Mouse (Mus musculus): ENCODE data around the gene Lypd6b. TPM values are rescaled to one million over a fixed set of nuclear protein-coding genes. Genes with fewer than 3 reads are reported as not detected.

Gene Lypd6b
- polyA plus RNA-seq, 1 experiment from 2014 or later, result 0.87 TPM

DNA sequence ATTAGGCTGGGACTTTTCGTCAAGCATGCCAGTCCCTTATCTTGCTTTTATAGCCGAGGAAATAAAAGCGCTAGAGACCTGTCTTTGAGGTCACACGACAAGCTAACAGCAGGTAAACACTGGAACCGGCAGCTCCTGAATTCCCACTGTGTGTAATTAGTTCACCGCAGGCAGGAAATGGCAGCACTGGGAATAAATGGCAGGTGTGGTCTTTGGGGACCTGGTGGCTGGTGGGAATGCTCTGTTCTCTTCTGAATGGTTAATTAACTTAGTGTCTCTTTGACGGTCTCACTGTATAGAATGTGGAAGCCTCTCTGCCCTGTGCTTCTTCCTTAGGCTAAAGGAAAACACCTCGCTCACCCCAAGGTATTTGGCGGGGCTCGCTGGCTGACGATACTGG, 23.9 kb downstream of the Lypd6b start:
- Histone ChIP-seq H3K4me3 (ENCODE audit: low read depth, low read length) (no peak overlapping the region), H3K27me3 (ENCODE audit: control insufficient read depth, insufficient read depth, low read length) (no peaks in the 10 kb centered on the region), H3K9me3 (ENCODE audit: control insufficient read depth, low read length) (no peaks in the 10 kb centered on the region), H3K36me3 (ENCODE audit: control insufficient read depth, insufficient read depth, low read length) (no peaks in the 10 kb centered on the region), H3K4me2 (no peak overlapping the region), H3K27ac (ENCODE audit: low read depth, low read length) (no peak overlapping the region), H3K9ac (ENCODE audit: low read length) (no peak overlapping the region), H3K4me1 (ENCODE audit: control insufficient read depth, insufficient read depth, low read length) (no peaks in the 10 kb centered on the region)
- no peak for ATAC-seq (ENCODE audit: low FRiP score)
- peak; percentile 69 for DNase-seq (ENCODE audit: low spot score, missing footprints)
- WGBS, result 33% methylated on average over 11 of the region's 11 CpGs

DNA sequence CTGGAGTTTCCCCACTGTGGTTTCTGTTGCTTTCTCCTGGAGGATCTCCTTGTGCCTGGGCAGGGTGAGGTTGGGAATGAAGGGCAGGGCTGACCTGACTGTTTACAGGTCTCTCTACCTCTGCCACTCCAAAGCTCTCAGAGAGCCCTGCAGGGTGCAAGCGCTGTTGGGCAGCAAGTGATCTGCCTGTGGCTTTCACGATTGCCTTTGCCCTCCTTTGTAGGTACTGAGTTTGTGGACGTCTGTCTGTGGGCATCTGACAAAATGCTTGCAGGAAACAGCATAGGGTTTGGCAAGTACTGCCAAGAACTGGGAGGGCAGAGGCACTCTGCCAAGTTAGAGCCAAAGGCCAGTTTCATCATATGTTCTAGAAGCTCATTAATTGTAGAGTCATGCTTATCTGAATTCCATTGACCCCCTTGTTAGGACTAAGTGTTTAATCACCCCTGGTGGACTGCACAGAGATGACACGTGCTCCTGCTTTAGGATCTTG, 24.4 kb downstream of the Lypd6b start:
- Histone ChIP-seq H3K4me2 (no peak overlapping the region), H3K27ac (ENCODE audit: low read depth, low read length) (no peak overlapping the region), H3K9ac (ENCODE audit: low read length) (no peak overlapping the region), H3K4me1 (ENCODE audit: control insufficient read depth, insufficient read depth, low read length) (no peaks in the 10 kb centered on the region), H3K36me3 (ENCODE audit: control insufficient read depth, insufficient read depth, low read length) (no peaks in the 10 kb centered on the region), H3K27me3 (ENCODE audit: control insufficient read depth, insufficient read depth, low read length) (no peaks in the 10 kb centered on the region), H3K4me3 (ENCODE audit: low read depth, low read length) (no peak overlapping the region), H3K9me3 (ENCODE audit: control insufficient read depth, low read length) (no peaks in the 10 kb centered on the region)
- WGBS, result 34% methylated on average over 4 of the region's 4 CpGs
- peak; percentile 75 for DNase-seq (ENCODE audit: low spot score, missing footprints)
- no peak for ATAC-seq (ENCODE audit: low FRiP score)

DNA sequence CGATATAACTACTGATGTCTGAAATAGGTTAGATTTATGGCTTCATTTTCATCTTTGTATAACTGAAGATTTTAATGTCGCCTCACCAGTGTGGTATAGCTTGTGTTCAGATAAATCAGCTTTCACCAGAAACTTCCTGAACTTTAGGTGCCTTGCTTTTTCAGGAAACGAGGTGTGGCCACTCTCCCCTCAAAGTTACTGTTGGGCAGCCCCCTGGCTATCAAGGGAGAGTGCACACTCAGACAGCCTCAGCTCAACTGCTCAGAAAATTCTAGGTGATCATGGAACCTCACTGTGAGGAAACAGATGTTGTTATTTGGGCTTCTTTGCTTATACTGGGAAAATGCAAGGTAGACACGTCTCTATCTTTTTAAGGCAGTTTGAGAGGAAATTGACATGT, 25.7 kb downstream of the Lypd6b start:
- 72% methylated on average over 4 of the region's 4 CpGs for WGBS
- H3K4me3 ChIP-seq (ENCODE audit: low read depth, low read length), result no peak overlapping the region
- H3K36me3 ChIP-seq (ENCODE audit: control insufficient read depth, insufficient read depth, low read length), result no peaks in the 10 kb centered on the region

DNA sequence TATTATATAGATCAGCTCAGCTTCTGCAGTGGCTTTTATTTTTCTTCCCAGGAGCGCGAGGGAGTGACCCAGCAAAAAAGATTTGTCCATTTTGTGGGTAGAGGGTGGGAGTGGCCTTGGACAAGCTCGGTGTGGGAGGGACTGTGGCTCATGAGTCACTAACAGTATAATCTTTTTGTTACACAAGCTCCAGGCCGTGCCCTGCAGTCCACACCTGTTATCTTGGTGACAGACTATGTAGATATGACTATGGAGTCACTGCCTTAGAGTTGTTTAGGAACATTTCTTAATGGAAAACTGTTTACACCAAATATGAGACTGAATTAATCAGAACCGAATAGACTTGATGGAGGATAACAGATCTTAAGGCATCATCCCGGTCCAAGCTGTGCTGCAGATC, 26.5 kb downstream of the Lypd6b start:
- no peak overlapping the region for H3K4me2 ChIP-seq
- ATAC-seq (ENCODE audit: low FRiP score), result no peak
- H3K9me3 ChIP-seq (ENCODE audit: control insufficient read depth, low read length), result no peaks in the 10 kb centered on the region
- WGBS, result 80% methylated on average over 6 of the region's 6 CpGs
- no peak overlapping the region for H3K9ac ChIP-seq (ENCODE audit: low read length)
- H3K4me1 ChIP-seq (ENCODE audit: control insufficient read depth, insufficient read depth, low read length), result no peaks in the 10 kb centered on the region
- no peaks in the 10 kb centered on the region for H3K36me3 ChIP-seq (ENCODE audit: control insufficient read depth, insufficient read depth, low read length)
- DNase-seq (ENCODE audit: low spot score, missing footprints), result peak; percentile 68
- no peak overlapping the region for H3K4me3 ChIP-seq (ENCODE audit: low read depth, low read length)
- no peaks in the 10 kb centered on the region for H3K27me3 ChIP-seq (ENCODE audit: control insufficient read depth, insufficient read depth, low read length)
- no peak overlapping the region for H3K27ac ChIP-seq (ENCODE audit: low read depth, low read length)

More for the DNA sequence above, 25.7 kb downstream of the Lypd6b start:
- H3K4me2 ChIP-seq, result no peak overlapping the region
- DNase-seq (ENCODE audit: low spot score, missing footprints), result no peak
- no peaks in the 10 kb centered on the region for H3K9me3 ChIP-seq (ENCODE audit: control insufficient read depth, low read length)
- no peaks in the 10 kb centered on the region for H3K4me1 ChIP-seq (ENCODE audit: control insufficient read depth, insufficient read depth, low read length)
- H3K9ac ChIP-seq (ENCODE audit: low read length), result no peak overlapping the region
- ATAC-seq (ENCODE audit: low FRiP score), result no peak
- no peaks in the 10 kb centered on the region for H3K27me3 ChIP-seq (ENCODE audit: control insufficient read depth, insufficient read depth, low read length)
- no peak overlapping the region for H3K27ac ChIP-seq (ENCODE audit: low read depth, low read length)

DNA sequence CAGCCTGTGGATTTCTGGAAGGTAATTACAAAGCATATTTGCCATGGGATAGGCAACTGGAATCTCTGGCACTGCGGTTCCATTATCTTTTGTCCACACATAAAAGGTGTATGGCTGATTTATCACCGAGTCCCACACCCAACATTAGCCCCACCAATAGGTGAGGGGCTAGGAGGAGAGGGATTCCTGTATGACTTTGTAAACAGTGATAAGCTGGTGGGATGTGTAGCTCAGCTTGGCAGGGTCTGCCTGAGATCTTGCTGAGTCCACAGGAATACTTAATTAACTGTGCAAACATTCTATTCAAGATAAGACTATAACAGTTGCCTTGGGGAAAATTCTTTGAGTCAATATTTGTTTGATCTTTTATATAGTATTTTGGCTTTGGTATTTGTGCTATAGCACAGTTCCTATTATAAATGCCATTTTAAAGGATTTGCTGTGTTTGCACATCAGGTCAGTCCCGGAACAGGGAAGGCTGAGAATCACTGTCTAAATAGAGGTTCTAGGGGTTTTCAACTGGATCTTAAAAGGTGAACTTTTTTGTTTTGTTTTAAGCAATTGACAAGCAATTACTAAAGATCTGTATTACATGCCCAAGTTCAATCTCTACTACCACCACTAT, 28.3 kb downstream of the Lypd6b start:
- H3K27me3 ChIP-seq (ENCODE audit: control insufficient read depth, insufficient read depth, low read length), result no peaks in the 10 kb centered on the region
- 0 out of 2 replicates have a peak, but pooled peaks have one; percentile 64 for ATAC-seq (ENCODE audit: low FRiP score)
- no peaks in the 10 kb centered on the region for H3K9me3 ChIP-seq (ENCODE audit: control insufficient read depth, low read length)
- no peaks in the 10 kb centered on the region for H3K36me3 ChIP-seq (ENCODE audit: control insufficient read depth, insufficient read depth, low read length)
- H3K9ac ChIP-seq (ENCODE audit: low read length), result no peak overlapping the region
- WGBS, result 71% methylated on average over 3 of the region's 3 CpGs
- H3K4me1 ChIP-seq (ENCODE audit: control insufficient read depth, insufficient read depth, low read length), result no peaks in the 10 kb centered on the region
- H3K4me2 ChIP-seq, result no peak overlapping the region
- no peak overlapping the region for H3K27ac ChIP-seq (ENCODE audit: low read depth, low read length)
- peak; percentile 54 for DNase-seq (ENCODE audit: low spot score, missing footprints)
- no peak overlapping the region for H3K4me3 ChIP-seq (ENCODE audit: low read depth, low read length)

DNA sequence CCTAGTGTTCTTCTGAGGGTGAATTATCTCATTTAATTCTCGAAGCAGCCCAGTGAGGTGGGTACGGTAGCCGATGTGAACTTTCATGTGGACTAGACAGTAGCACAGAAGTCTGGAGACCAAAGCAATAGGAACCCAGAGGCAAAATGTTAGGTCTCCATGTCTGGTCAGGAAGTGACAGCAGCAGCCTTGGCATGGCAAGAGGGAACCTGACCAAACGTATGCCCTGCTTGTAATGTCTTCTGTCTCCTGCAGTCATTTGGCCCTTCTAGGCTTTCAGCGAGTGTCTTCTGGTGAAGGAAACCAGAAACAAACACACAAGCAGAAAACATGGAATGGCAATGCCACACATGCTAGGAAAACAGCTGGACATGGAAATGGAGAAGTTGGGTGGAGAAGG, 29.1 kb downstream of the Lypd6b start:
- no peak overlapping the region for H3K4me2 ChIP-seq
- no peak overlapping the region for H3K4me3 ChIP-seq (ENCODE audit: low read depth, low read length)
- no peak overlapping the region for H3K9ac ChIP-seq (ENCODE audit: low read length)
- H3K9me3 ChIP-seq (ENCODE audit: control insufficient read depth, low read length), result no peaks in the 10 kb centered on the region
- H3K27me3 ChIP-seq (ENCODE audit: control insufficient read depth, insufficient read depth, low read length), result no peaks in the 10 kb centered on the region
- no peak overlapping the region for H3K27ac ChIP-seq (ENCODE audit: low read depth, low read length)
- ATAC-seq (ENCODE audit: low FRiP score) (no peak), DNase-seq (ENCODE audit: low spot score, missing footprints) (no peak)
- no peaks in the 10 kb centered on the region for H3K36me3 ChIP-seq (ENCODE audit: control insufficient read depth, insufficient read depth, low read length)
- 90% methylated on average over 5 of the region's 5 CpGs for WGBS
- H3K4me1 ChIP-seq (ENCODE audit: control insufficient read depth, insufficient read depth, low read length), result no peaks in the 10 kb centered on the region

DNA sequence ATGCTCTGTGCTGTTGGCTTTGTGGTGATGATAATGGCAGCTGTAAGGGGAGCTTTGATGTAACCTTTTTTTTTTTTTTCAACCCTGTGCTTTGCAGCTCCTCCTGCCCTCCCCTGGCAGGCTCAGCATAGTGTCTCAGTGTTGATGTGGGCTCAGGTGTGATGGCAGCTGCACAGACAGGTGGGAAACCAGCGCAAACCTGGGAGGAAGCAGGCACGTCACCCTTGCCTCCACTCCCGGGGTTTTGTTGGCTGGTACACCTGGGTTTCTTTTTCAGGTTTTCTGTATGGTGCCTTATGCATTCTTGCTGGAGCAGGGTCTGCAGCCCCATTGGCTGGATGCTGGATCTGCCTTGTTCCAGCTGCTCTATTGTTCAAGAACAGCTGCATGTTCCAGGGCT, 29.7 kb downstream of the Lypd6b start:
- H3K9ac ChIP-seq (ENCODE audit: low read length), result no peak overlapping the region
- WGBS, result 88% methylated on average over 3 of the region's 3 CpGs

DNA sequence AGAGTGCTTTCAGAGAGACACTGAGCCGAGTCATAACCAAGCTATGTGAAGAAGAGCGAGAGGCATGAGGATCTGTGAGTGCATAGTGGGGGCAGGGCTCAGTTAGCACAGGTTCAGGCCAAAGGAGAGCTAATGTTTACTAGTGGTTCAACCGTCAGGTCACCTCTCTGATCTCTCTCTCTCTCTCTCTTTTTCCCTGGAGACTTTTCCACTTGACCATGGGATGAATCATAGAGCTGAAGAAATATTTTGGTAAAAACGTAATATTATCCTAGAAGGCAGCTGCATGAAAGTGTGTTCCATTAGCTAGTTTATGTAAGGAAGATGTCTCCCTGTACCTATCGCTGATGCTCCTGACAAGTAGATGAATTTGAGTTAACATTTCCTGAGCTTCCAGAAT, 30.6 kb downstream of the Lypd6b start:
- Histone ChIP-seq H3K4me3 (ENCODE audit: low read depth, low read length) (no peak overlapping the region), H3K9me3 (ENCODE audit: control insufficient read depth, low read length) (no peaks in the 10 kb centered on the region), H3K27me3 (ENCODE audit: control insufficient read depth, insufficient read depth, low read length) (no peaks in the 10 kb centered on the region), H3K4me1 (ENCODE audit: control insufficient read depth, insufficient read depth, low read length) (no peaks in the 10 kb centered on the region), H3K27ac (ENCODE audit: low read depth, low read length) (no peak overlapping the region), H3K36me3 (ENCODE audit: control insufficient read depth, insufficient read depth, low read length) (no peaks in the 10 kb centered on the region), H3K9ac (ENCODE audit: low read length) (no peak overlapping the region), H3K4me2 (no peak overlapping the region)
- 88% methylated on average over 5 of the region's 5 CpGs for WGBS
- ATAC-seq (ENCODE audit: low FRiP score), result no peak
- peak; percentile 49 for DNase-seq (ENCODE audit: low spot score, missing footprints)

More for the DNA sequence above, 29.7 kb downstream of the Lypd6b start:
- no peak overlapping the region for H3K4me3 ChIP-seq (ENCODE audit: low read depth, low read length)
- no peaks in the 10 kb centered on the region for H3K27me3 ChIP-seq (ENCODE audit: control insufficient read depth, insufficient read depth, low read length)
- no peak overlapping the region for H3K27ac ChIP-seq (ENCODE audit: low read depth, low read length)
- H3K36me3 ChIP-seq (ENCODE audit: control insufficient read depth, insufficient read depth, low read length), result no peaks in the 10 kb centered on the region
- DNase-seq (ENCODE audit: low spot score, missing footprints) (peak; percentile 54), ATAC-seq (ENCODE audit: low FRiP score) (no peak)
- no peaks in the 10 kb centered on the region for H3K4me1 ChIP-seq (ENCODE audit: control insufficient read depth, insufficient read depth, low read length)
- H3K4me2 ChIP-seq, result no peak overlapping the region
- H3K9me3 ChIP-seq (ENCODE audit: control insufficient read depth, low read length), result no peaks in the 10 kb centered on the region

DNA sequence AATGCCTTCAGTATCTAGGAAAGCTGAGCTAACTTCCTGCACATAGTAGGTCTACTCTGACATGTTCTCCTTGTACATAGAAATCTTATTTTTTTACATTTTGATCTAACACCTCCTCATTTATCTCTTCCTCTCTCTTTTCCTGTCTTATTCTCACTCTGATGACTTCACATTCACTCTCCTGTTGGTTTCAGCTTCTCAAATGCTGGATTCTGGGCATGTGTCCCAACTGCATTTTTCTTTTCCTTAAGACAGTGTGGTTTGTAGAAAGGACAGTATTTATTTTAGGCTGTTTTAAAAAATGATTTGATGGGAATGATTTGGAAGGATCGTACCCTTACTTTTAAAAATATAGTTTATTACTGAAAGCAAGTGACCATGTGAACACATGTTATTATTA, 34.8 kb downstream of the Lypd6b start:
- H3K4me2 ChIP-seq, result no peak overlapping the region
- no peak overlapping the region for H3K9ac ChIP-seq (ENCODE audit: low read length)
- no peaks in the 10 kb centered on the region for H3K9me3 ChIP-seq (ENCODE audit: control insufficient read depth, low read length)
- H3K4me3 ChIP-seq (ENCODE audit: low read depth, low read length), result no peak overlapping the region
- 93% methylated on average over 1 of the region's 1 CpGs for WGBS
- H3K27ac ChIP-seq (ENCODE audit: low read depth, low read length), result no peak overlapping the region
- no peaks in the 10 kb centered on the region for H3K27me3 ChIP-seq (ENCODE audit: control insufficient read depth, insufficient read depth, low read length)
- no peak for DNase-seq (ENCODE audit: low spot score, missing footprints)
- no peak for ATAC-seq (ENCODE audit: low FRiP score)
- no peaks in the 10 kb centered on the region for H3K4me1 ChIP-seq (ENCODE audit: control insufficient read depth, insufficient read depth, low read length)
- H3K36me3 ChIP-seq (ENCODE audit: control insufficient read depth, insufficient read depth, low read length), result no peaks in the 10 kb centered on the region

Data from midbrain, embryonic 11.5 days (tissue).